Mouse (Mus musculus) lung, postnatal 25 days (tissue): ENCODE measurements around the gene Ccdc141.

ENCODE experiments used
- DNase-seq: peaks from one replicate; pipeline ENCODE4 v3.0.0; 2022; ENCODE audit warnings: low spot score

Ccdc141 gene

GRCm38 (mm10) chr2:77174313-77174712 lies 3.9 kb upstream of the Ccdc141 start:
- DNase-seq = peak; percentile 31

DNA sequence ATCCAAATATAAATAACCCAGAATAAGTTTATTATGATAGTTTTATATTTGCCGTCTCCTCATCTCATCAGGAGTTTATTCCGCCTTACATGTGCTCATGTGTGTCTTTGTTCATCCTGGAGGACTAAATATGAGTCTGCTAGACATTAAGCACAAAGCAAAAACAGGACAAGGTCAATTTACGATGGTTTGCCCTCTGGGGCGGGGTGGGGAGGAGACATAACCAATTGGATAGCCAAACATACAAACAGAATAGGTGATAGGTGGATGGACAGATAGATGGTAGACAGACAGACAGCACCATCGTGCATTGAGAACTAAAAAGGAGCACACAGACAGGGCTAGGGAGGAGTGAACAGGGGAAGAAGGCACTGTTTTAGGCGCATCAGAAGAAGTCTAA lies 3.4 kb upstream of the Ccdc141 start:
- no peak for DNase-seq

GRCm38 (mm10) chr2:77173366-77173765 lies 2.9 kb upstream of the Ccdc141 start:
- no peak for DNase-seq

DNA sequence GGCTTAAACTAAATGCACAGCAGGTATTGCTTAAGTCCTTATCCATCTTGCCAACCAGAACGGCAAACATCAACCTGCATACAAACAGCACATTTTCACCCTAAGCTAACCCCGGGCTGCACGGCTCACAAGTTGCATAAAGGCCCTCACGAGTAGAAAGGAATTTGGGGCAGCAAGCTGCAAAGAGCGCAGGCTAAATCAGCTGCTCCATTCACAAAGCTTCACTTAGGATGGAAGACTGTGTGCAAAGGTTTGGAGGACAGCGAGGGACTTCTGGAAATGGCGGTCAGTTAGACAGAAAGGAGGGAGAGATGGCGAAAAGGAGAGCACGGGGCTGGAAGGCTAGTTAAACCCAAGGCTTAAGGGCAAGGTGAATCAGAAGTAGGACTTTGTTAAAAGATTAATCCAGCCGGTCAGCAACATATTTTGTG lies 1.8 kb upstream of the Ccdc141 start:
- peak; percentile 40 for DNase-seq

GRCm38 (mm10) chr2:77171444-77172240 lies 1.2 kb upstream of the Ccdc141 start:
- peak; percentile 60 for DNase-seq

GRCm38 (mm10) chr2:77169916-77170632 lies 362 bp downstream of the Ccdc141 start:
- DNase-seq = peak; percentile 47

DNA sequence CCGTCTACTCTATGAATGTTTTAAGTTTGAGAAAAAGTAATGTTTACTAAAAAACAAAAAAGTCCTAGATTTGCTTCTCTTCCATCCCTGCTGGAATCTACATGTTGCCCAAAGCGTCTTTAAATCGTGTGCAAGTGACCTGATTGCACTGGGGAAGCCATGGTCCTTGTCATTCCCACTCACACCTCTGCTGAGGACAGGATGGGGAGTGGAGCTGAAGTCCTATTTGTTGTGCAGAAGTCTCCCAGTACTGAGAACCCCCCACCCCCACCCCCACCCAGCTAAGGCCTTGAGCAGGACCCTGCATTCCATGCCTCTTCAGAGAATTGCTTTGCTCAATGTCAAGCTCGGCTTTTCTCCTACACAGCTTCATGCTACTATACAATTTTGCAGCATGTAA lies 1.2 kb downstream of the Ccdc141 start:
- DNase-seq = no peak

- no peak for DNase-seq
Measured at GRCm38 (mm10) chr2:77168781-77169180, 1.7 kb downstream of the Ccdc141 start.

- DNase-seq = peak; percentile 64
Measured at GRCm38 (mm10) chr2:77168081-77168685, 2.3 kb downstream of the Ccdc141 start.

DNA sequence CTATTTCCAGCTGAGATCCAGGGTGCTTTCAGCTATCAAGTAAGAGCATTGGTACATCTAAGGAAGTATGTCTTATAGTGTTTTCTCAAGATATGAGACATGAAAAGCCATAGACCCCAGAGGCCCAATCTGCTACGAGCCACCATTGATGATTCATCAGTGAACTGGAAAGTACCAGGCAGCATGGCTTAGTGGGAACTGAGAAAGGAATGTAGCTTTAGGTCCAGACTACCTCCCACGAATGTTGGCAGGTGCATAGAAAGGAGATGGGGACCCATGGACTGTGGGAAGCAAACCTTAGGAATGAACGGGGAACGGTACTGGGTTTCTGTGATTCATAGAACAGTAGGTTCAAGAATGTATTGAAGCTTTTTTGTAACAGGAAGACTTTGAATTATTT lies 4.1 kb downstream of the Ccdc141 start:
- no peak for DNase-seq

DNA sequence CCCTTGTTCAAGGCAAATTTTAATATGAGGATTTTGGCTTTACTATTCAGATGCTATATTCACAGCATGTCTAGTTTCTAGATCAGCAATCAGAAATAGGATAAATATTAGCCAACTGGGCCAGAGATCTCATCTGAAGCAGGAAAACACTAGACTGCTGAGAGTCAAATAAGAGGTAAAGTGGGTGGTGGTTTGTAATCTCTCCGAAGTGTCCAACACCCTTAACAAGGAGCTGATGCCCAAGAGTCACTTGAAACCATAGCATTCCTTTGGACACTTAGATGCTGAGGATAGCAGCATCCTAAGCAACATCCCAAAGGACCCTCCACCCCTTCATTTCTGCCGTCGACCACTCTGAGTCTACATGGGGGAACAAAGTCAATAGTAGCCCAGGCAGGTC lies 5.8 kb downstream of the Ccdc141 start:
- no peak for DNase-seq

DNA sequence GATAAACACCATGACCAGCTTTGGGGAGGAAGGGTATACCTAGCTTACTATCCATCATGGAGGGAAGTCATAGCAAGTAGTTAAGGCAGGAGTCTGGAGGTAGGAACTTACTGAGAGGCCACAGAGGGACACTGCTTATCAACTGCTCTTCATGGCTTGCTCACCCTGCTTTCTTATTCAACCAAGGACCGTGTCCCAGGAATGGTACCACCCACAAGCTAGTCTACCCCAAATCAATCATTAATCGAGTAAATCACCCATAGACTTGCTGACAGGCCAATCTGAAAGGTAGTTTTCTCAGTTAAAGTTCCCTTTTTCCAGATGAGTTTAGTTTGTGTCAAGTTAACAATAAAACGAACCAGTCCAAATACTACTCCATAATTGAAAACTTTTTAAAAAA lies 7.1 kb downstream of the Ccdc141 start:
- no peak for DNase-seq

DNA sequence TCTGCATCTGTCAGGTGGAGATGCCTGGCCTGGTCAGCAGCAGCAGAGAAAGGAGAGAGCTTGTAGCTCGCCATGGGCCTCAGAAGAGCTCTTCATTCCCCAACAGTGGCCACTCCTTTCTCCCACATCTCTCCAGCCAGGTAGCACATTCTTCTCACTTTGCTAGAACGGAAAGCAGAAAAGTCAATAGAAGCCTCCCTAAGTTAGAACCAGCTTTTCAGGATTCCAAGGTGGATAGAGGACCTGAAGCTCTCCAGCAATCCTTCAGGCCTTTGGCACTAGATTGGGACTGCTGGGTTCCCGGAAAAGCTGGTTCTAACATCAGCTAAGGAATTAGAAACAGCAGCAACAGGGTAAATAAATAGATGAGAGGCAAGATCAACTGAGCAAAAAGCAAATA lies 8.3 kb downstream of the Ccdc141 start:
- peak; percentile 77 for DNase-seq

DNA sequence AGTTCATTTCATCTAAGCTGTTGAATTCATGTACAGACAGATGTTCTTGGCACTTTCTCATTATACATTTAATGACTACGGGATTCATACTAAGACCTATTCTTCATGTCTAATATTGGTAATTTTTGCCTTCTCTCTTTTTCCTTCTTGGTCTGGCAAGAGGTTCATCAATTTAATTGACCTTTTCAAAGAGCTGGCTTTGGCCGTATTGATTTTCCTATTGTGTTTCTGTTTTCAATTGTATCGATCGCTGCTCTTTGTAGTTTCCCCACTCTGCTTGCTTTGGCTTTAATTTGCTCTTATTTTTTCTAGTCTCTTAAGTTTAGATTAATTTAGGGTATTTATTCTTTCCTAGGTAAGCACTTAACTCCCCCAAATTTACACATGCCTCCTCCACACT lies 12.9 kb downstream of the Ccdc141 start:
- DNase-seq = no peak

DNA sequence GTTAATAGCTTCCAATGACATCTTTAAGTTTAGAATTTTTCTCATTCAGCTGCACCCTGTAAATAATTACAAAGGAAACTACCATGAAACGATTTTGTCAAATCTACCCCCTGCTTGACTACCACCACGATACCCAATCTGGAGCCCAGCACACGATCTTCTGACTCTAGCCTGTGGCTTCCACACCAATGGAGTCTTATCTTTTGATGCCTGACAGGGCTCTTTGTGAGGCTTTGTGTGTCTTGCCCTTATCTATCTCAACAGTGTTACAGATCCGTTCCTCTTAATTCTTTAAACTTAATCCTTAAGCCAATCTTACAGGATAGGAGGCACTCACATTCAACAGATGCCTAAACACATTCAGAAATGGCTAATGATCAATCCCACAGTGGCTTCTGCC lies 16.4 kb downstream of the Ccdc141 start:
- DNase-seq = no peak

GRCm38 (mm10) chr2:77151255-77151654 lies 19.2 kb downstream of the Ccdc141 start:
- no peak for DNase-seq

- DNase-seq = no peak
Measured at GRCm38 (mm10) chr2:77149576-77149975, 20.9 kb downstream of the Ccdc141 start.

DNA sequence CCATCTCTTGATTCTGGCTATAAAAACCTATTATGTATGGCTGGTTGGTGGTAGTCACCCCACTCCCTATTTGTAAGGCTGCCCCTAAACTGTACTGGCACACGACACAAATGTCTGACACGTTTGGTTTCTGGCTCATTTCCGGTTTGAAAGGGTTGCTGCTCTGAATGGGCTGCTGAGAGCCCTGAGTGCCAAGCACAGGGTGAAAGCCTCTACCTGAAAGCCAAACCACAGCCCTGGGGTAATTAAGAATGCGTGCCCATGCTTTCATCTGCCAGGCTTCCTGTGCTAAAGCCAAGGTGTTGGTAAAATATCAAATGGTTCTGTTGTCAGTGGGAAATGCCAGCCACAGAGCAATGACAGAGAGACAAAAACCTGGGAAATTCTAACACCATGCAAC lies 22.2 kb downstream of the Ccdc141 start:
- no peak for DNase-seq

DNA sequence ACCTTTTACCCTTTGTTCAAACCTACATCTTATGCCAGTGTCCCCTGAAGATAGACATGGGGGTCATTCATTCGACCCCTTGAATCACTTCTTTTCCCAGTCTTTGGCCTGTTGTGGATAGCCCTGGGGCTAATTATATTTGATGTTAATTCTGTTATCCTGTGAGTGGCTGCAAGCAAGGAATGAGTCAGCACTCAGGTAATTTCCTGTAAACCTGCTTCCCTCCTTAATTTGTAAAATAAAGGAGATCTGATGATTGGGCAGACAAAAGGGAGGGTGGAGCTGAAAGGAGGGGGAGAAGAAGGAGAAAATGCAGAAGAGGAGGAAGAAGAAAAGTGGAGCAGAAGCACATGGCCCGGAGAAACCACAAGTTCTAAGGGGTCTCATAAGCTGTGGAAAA lies 23.5 kb downstream of the Ccdc141 start:
- DNase-seq = no peak

DNA sequence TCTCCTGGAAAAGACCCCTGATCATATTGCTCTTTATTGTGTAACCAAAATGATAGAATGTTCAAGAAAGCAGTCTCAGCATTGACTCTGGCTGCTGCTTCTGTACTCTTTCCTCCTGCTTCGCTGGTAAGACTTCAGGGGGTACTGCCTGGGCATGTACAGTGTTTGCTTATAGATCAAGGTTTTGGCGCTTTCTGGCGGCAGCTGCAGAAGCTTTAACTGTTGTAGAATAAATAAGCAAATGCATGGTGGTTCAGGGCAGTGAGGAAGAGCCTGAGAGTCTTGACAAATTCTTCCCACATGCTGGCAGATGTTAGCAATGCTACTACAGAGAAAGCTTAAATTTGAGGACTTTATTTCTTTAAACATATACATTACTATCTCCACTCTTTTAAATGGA lies 24.1 kb downstream of the Ccdc141 start:
- DNase-seq = no peak

DNA sequence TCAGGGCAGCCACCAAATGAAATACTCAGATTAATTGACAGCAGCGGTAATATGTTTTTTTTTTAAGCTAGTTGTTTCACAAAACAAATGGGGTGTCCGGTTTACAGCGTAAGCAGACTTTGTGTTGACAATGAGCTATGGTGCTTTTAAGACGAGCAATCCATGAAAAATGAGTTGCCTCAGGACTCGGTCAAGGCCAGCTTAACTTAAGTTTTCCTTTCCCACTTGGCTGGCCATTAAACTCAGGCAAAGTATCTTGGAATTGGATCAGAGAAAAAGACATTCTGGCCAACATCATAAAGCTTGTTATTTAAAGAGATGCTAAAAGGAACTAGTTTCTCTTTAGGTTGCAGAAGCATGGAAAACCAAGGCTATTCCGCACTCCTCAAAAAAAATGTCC lies 26.9 kb downstream of the Ccdc141 start:
- no peak for DNase-seq

DNA sequence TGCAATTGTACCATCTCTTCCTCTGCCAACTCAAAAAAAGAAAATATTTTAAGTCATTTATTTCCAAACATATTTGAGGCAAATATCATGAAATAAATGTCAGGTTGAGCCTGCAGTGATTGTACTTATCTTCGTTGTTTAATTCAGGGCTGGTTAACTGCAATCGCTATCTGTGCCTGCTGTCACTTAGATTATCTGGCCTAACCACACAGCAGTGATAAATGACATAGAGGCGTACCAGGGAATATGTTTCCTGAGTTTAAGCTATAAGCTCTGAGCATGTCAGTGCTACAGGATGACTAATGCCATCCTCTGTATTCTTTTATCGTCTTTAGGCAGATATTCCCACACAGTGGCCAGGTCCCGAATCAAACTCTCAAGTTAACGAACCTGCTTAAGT lies 31.6 kb downstream of the Ccdc141 start:
- no peak for DNase-seq

GRCm38 (mm10) chr2:77134906-77135305 lies 35.5 kb downstream of the Ccdc141 start:
- no peak for DNase-seq
